Mouse (Mus musculus) hindbrain, embryonic 11.5 days (tissue): ENCODE data around the gene Riox2. TPM values are rescaled to one million over a fixed set of nuclear protein-coding genes. Genes with fewer than 3 reads are reported as not detected.
A peak's percentile ranks its signal among the peaks of the same experiment; 100 is the strongest.
"Not testable (repeated sequence)": the region's sequence is repeated elsewhere in the genome, so short reads cannot be mapped to it uniquely, and the experiment has no call there.

Source experiments
- ATAC-seq: fragments of 200-750 bp; cut with Nextera tagmentation; 2 replicates; pipeline ENCODE4 v1.8.0; 2017; ENCODE audit warnings: mild to moderate bottlenecking, moderate TSS enrichment, moderate library complexity; ENCODE audit not compliant: low FRiP score
- DNase-seq: peaks from one replicate; pipeline ENCODE4 v3.0.0-alpha.2; 2015; ENCODE audit warnings: low spot score
- H3K27ac ChIP-seq: fragments of 300-500 bp; sonication (generic); 2 replicates; pipeline ENCODE4 v1.5.1; 2014; ENCODE audit warnings: mild to moderate bottlenecking, low read depth, low read length
- H3K27me3 ChIP-seq: fragments of 300-500 bp; sonication (generic); 2 replicates; pipeline ENCODE4 v1.6.1; 2014; ENCODE audit warnings: mild to moderate bottlenecking, low read length, moderate library complexity, mixed read lengths; ENCODE audit not compliant: control insufficient read depth, insufficient read depth
- H3K36me3 ChIP-seq: fragments of 300-500 bp; sonication (generic); 2 replicates; pipeline ENCODE4 v1.6.1; 2014; ENCODE audit warnings: mild to moderate bottlenecking, low read length, moderate library complexity, mixed read lengths; ENCODE audit not compliant: control insufficient read depth, insufficient read depth
- H3K4me1 ChIP-seq: fragments of 300-500 bp; sonication (generic); replicated peaks from 2 replicates; pipeline ENCODE4 v1.6.1; 2014; ENCODE audit warnings: low read length, mixed read lengths; ENCODE audit not compliant: control insufficient read depth, insufficient read depth
- H3K4me2 ChIP-seq: fragments of 300-500 bp; sonication (generic); replicated peaks from 2 replicates; pipeline ENCODE4 v1.6.1; 2014; ENCODE audit warnings: mild to moderate bottlenecking, low read depth, low read length
- H3K4me3 ChIP-seq: fragments of 300-500 bp; sonication (generic); 2 replicates; pipeline ENCODE4 v1.5.1; 2014; ENCODE audit warnings: low read depth, low read length
- H3K9ac ChIP-seq: fragments of 300-500 bp; sonication (generic); 2 replicates; pipeline ENCODE4 v1.6.1; 2014; ENCODE audit warnings: low read depth, low read length
- H3K9me3 ChIP-seq: fragments of 300-500 bp; sonication (generic); 2 replicates; pipeline ENCODE4 v1.6.1; 2016; ENCODE audit warnings: low read length; ENCODE audit not compliant: control insufficient read depth
- WGBS: fragments of 180-500 bp; shearing (Covaris S2); extraction: QIAGEN DNeasy Blood & Tissue Kit; methylation state at CpG from one replicate; pipeline ENCODE4 v1.1.7; 2014; 5-methylcytosine and 5-hydroxymethylcytosine counted together
- polyA plus RNA-seq: library from polyadenylated mRNA; unstranded; fragments of >200 nt; fragmentation: Nextera tagmentation; extraction: Ambion mirVana; gene quantifications from 2 replicates; pipeline ENCODE4 v1.2.1, GENCODE M21; 2014

Gene Riox2
- polyA plus RNA-seq = 24.0 and 26.6 TPM in 2 replicates

DNA sequence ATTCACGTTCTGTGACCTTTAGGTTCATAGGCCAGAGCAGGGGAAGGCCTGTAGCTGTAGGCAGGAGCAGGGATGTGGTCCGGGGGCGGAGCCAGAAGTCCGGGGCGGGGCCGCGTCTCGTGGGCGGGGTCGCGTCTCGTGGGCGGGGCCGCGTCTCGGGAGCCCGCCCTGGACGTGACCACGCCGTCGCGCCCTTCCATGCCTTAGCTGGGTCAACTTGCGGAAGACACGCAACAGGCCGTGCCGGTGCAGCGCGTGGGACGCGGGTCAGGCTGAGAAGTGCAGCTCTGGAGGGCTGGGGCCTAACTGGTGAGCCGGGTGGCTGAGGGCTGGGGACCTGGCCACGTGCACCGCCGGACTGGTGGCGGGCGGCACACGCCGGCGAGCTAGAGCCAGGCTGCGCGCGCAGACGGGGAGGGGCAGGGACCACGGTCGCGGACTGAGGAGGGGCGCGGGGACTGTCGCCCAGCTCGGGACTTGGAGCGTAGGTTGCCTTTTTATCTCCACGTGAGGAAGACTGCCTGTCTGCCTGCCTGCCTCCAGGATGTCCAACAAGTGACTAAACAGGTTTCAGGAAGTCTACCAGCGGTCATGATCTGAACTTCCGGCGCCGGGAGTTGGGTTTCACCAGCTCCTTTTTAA, at the start of gene Riox2:
TSS of gene Riox2 (plus strand) at position 139 of the 642 bp plus-strand sequence.
- peak within 1 kb of the TSS; percentile 76 for H3K4me2 ChIP-seq
- peak within 1 kb of the TSS; percentile 49 for H3K9ac ChIP-seq
- no peaks in the 10 kb centered on the region for H3K9me3 ChIP-seq
- WGBS = 2% methylated on average over 55 of the region's 56 CpGs
- H3K27ac ChIP-seq = no peak within 1 kb of the TSS
- H3K27me3 ChIP-seq = no peaks in the 10 kb centered on the region
- H3K36me3 ChIP-seq = no peaks in the 10 kb centered on the region
- H3K4me1 ChIP-seq = no peaks in the 10 kb centered on the region
- peak; percentile 88 for DNase-seq
- ATAC-seq = peak; percentile 96
- H3K4me3 ChIP-seq = peak within 1 kb of the TSS; percentile 58

DNA sequence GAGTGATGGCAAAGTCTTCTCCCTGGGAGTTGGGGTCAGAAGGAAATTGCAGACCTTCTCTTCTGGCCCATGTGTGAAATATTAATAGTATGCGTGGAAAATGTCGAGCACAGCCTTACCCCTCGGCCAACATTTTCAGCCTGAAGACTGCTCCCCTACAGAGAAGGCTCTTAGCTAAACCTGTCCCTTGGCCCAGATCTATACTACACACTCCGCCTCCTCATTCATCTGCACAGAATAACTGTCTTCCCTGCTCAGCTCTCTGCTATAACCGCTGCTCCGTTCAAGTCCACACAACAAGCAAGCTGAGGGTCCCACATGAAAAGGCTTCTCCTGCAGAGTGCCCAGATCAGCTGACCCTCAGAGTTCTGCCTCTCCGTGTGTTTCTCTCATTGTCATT, 43.6 kb upstream of the Riox2 start:
- no peak for DNase-seq
- 70% methylated on average over 7 of the region's 7 CpGs for WGBS
- no peak for ATAC-seq

GRCm38 (mm10) chr16:59433181-59433580, 38.4 kb upstream of the Riox2 start:
- WGBS = 75% methylated on average over 11 of the region's 11 CpGs
- Histone ChIP-seq H3K9me3 (no peaks in the 10 kb centered on the region), H3K4me3 (no peak overlapping the region), H3K36me3 (no peaks in the 10 kb centered on the region), H3K4me2 (no peak overlapping the region), H3K27ac (no peak overlapping the region), H3K4me1 (no peaks in the 10 kb centered on the region), H3K9ac (no peak overlapping the region), H3K27me3 (no peaks in the 10 kb centered on the region)
- no peak for DNase-seq
- no peak for ATAC-seq

More for the DNA sequence above, 43.6 kb upstream of the Riox2 start:
- Histone ChIP-seq H3K9me3 (no peaks in the 10 kb centered on the region), H3K27me3 (no peaks in the 10 kb centered on the region), H3K27ac (no peak overlapping the region), H3K9ac (no peak overlapping the region), H3K4me3 (no peak overlapping the region), H3K4me2 (no peak overlapping the region), H3K4me1 (no peaks in the 10 kb centered on the region), H3K36me3 (no peaks in the 10 kb centered on the region)

DNA sequence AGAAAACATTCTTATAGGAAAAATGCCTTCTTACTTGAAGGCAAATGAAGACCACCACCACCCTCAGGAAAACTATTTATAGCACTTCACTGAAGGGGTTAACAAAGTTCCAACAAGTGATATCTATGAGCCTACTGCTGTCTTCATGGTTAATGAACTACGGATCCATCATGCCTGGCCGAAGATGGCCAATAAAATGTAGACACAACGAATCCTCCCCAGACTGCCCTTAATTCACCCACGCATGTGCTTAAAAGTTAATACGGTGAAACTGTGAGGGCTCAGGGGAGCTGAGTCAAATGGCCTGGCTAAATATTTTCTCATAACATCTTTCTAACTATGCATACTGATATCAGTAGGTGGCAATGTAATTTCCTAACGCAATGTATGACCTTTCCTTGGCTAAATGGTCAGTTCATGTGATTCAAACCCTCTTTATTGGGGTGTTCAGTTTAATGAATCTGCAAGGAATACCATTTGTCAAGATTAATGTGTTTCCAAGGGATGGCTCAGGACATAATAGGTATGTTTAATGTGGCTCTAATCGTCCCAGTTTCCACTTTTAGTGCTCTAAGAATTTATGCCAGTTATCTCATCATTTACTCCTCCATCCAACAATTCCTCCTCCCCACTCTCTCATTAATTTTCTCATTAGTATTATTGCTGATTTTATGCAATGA, 26.6 kb upstream of the Riox2 start:
- Histone ChIP-seq H3K9me3 (no peaks in the 10 kb centered on the region), H3K27ac (no peak overlapping the region), H3K27me3 (no peaks in the 10 kb centered on the region), H3K4me2 (no peak overlapping the region), H3K9ac (no peak overlapping the region), H3K36me3 (no peaks in the 10 kb centered on the region), H3K4me3 (no peak overlapping the region), H3K4me1 (no peaks in the 10 kb centered on the region)
- ATAC-seq (no peak), DNase-seq (no peak)
- WGBS = 83% methylated on average over 7 of the region's 7 CpGs

DNA sequence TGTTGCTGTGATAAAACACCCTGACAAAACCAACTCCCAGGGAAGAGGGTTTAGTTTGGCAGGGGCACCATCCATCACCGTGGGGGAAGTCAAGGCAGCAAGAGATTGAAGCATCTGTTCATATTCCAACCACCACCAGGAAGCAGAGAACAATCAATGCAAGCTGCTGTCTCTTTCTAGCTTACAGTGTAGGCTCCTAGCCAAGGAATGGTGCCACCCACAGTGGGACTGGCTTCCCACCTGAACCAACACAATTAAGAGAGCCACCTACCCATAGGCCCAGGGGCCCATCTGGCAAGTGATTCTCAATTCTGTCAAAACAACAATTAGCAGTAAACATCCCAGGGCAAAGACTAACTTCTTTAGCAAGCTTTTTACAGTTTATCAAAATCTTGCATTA, 23.4 kb upstream of the Riox2 start:
- DNase-seq = no peak
- H3K9me3 ChIP-seq = no peaks in the 10 kb centered on the region
- WGBS = 67% methylated on average over 1 of the region's 1 CpGs
- no peak overlapping the region for H3K4me2 ChIP-seq
- no peaks in the 10 kb centered on the region for H3K27me3 ChIP-seq
- no peaks in the 10 kb centered on the region for H3K36me3 ChIP-seq
- no peak for ATAC-seq
- H3K4me3 ChIP-seq = no peak overlapping the region
- H3K27ac ChIP-seq = no peak overlapping the region
- no peak overlapping the region for H3K9ac ChIP-seq
- no peaks in the 10 kb centered on the region for H3K4me1 ChIP-seq

DNA sequence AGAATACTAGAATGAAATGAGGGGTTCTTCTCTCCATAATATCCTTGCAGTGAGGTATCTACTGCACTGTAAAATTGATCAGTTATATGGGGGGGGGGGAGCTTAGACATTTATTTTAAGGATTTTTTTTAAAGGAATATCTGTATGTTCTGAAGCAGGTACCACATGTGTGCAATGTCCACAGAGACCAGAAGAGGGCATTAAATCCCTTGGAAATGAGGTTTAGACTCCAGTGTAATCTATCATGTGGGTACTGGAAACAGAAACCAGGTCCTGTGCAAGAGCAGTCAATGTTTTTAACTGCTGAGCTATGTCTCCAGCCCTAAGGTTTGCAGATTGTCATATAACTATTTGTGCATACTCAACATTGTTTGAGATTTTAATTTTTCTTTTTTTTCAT, 22.5 kb upstream of the Riox2 start:
- Histone ChIP-seq H3K4me1 (no peaks in the 10 kb centered on the region), H3K36me3 (no peaks in the 10 kb centered on the region), H3K27me3 (no peaks in the 10 kb centered on the region), H3K4me2 (no peak overlapping the region), H3K27ac (no peak overlapping the region), H3K9me3 (no peaks in the 10 kb centered on the region), H3K9ac (no peak overlapping the region), H3K4me3 (no peak overlapping the region)
- ATAC-seq (no peak), DNase-seq (no peak)

DNA sequence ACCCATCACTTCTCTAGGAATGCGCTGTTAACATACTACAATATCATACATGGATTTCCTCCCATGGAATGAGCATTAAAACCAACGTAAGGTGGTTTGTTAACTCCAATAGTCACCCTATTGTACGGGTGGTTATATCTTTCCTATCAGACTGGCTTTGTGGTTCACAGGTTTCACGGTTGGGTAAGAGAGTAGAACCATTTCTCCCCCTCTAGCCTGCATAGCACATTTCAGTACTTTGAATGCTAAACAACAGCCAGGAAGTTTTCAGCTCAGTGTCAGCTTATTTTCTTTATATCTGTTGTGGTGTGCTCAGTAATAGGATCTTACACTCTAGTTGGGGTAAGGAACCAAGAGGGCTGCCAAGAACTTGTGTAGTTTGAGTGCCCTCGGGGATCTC, 19.8 kb upstream of the Riox2 start:
- Histone ChIP-seq H3K36me3 (no peaks in the 10 kb centered on the region), H3K27me3 (no peaks in the 10 kb centered on the region), H3K4me1 (no peaks in the 10 kb centered on the region), H3K4me3 (no peak overlapping the region), H3K4me2 (no peak overlapping the region), H3K9ac (no peak overlapping the region), H3K9me3 (no peaks in the 10 kb centered on the region), H3K27ac (no peak overlapping the region)
- ATAC-seq (no peak), DNase-seq (no peak)
- 87% methylated on average over 5 of the region's 5 CpGs for WGBS

DNA sequence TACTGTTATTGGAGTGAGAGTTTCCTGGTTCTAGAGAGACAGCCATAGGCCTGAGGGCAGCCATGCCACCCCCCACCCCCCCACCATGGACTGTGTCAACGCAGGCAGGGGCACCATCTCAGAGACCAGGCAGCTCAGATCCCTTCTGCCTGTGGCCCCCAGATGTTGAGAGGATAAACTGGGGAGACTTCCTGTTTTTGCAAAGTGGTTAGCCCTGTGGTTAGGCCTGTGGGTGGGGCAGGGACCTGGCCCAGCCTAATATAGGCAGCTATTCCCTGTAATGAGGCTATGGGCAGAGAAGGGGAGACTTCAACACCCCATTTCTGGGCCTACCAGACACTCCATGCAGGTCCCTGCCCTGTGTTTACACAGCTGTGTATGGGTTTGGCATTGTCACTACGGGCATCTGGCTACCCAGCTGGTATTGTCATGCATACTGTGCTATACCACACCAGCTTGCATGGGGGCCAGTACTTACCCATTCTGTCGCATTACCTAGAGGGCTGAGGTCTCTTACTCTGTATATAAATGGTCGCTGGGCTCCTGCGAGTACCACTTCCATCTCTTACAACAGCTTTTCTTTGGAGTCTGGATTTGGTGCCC, 12.2 kb upstream of the Riox2 start:
- H3K4me2 ChIP-seq, H3K9me3 ChIP-seq, H3K9ac ChIP-seq, H3K27me3 ChIP-seq, H3K36me3 ChIP-seq, H3K27ac ChIP-seq, DNase-seq, H3K4me1 ChIP-seq, H3K4me3 ChIP-seq: not testable (repeated sequence)
- 78% methylated on average over 5 of the region's 5 CpGs for WGBS
- ATAC-seq = peak; percentile 45; the same call in 1 of the 2 replicates

DNA sequence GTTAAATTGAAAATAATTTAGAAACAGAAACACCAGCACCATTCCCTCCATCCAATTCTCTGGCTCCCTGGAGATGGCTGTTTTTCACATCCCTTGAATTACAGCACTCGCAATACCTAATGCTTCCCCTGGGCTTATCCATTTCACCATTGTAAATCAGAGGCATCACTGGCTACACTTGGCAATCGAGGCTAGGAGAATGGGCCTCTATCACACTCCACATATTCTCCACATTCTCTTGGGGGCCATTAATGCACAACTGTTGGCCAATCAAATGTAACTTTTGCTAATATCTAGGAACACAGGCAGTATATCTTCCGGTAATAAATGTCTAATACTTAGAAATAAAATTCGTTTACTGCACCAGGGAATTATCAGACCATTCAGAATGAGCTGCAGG, 8.0 kb upstream of the Riox2 start:
- DNase-seq (no peak), ATAC-seq (0 out of 2 replicates have a peak, but pooled peaks have one; percentile 40)
- Histone ChIP-seq H3K27me3 (no peaks in the 10 kb centered on the region), H3K4me2 (no peak overlapping the region), H3K4me1 (no peaks in the 10 kb centered on the region), H3K4me3 (no peak overlapping the region), H3K9me3 (peaks cover 3% of the 10 kb centered on the region; the same call in 1 of the 2 replicates), H3K36me3 (no peaks in the 10 kb centered on the region), H3K27ac (no peak overlapping the region), H3K9ac (no peak overlapping the region)
- WGBS = 77% methylated on average over 4 of the region's 4 CpGs
